Mouse (Mus musculus) intestine, embryonic 14.5 days (tissue): Measurements from ENCODE around the gene Amigo3. TPM values are rescaled to one million over a fixed set of nuclear protein-coding genes. Genes with fewer than 3 reads are reported as not detected.
A peak's percentile ranks its signal among the peaks of the same experiment; 100 is the strongest.

Experiments
- ATAC-seq: fragments of 200-750 bp; cut with Nextera tagmentation; replicated peaks from 2 replicates; pipeline ENCODE4 v1.8.0; 2017; ENCODE audit warnings: low read depth, moderate number of reproducible peaks, moderate TSS enrichment, moderate library complexity; ENCODE audit not compliant: low FRiP score, low TSS enrichment
- DNase-seq: peaks from one replicate; pipeline ENCODE4 v3.0.0-alpha.2; 2018; ENCODE audit warnings: low spot score
- H3K27ac ChIP-seq: fragments of 300-500 bp; sonication (generic); 2 replicates; pipeline ENCODE4 v1.5.1; 2014; ENCODE audit warnings: low read depth, mild to moderate bottlenecking, control low read depth
- H3K27me3 ChIP-seq: fragments of 300-500 bp; sonication (generic); replicated peaks from 2 replicates; pipeline ENCODE4 v1.6.1; 2014; ENCODE audit warnings: low read length, control low read depth; ENCODE audit not compliant: control insufficient read depth, insufficient read depth
- H3K36me3 ChIP-seq: fragments of 300-500 bp; sonication (generic); 2 replicates; pipeline ENCODE4 v1.6.1; 2014; ENCODE audit warnings: low read length, control low read depth; ENCODE audit not compliant: control insufficient read depth, insufficient read depth
- H3K4me1 ChIP-seq: fragments of 300-500 bp; sonication (generic); replicated peaks from 2 replicates; pipeline ENCODE4 v1.6.1; 2014; ENCODE audit warnings: low read length, control low read depth, mixed read lengths; ENCODE audit not compliant: control insufficient read depth, insufficient read depth
- H3K4me2 ChIP-seq: fragments of 300-500 bp; sonication (generic); 2 replicates; pipeline ENCODE4 v1.6.1; 2014; ENCODE audit warnings: low read length
- H3K4me3 ChIP-seq: fragments of 300-500 bp; sonication (generic); 2 replicates; pipeline ENCODE4 v1.5.1; 2014; ENCODE audit warnings: low read depth, low read length, control low read depth, mixed read lengths
- H3K9ac ChIP-seq: fragments of 300-500 bp; sonication (generic); 2 replicates; pipeline ENCODE4 v1.6.1; 2014; ENCODE audit warnings: mild to moderate bottlenecking, low read length
- H3K9me3 ChIP-seq: fragments of 300-500 bp; sonication (generic); 2 replicates; pipeline ENCODE4 v1.6.1; 2016; ENCODE audit warnings: low read length, control low read depth; ENCODE audit not compliant: control insufficient read depth
- WGBS: fragments of 180-500 bp; shearing (Covaris S2); extraction: QIAGEN DNeasy Blood & Tissue Kit; methylation state at CpG from one replicate; pipeline ENCODE4 v1.1.7; 2014; 5-methylcytosine and 5-hydroxymethylcytosine counted together
- polyA plus RNA-seq: library from polyadenylated mRNA; unstranded; fragments of >200 nt; fragmentation: Nextera tagmentation; extraction: Ambion mirVana; gene quantifications from 2 replicates; pipeline ENCODE4 v1.2.1, GENCODE M21; 2014

The Amigo3 gene
- polyA plus RNA-seq, 1 experiment from 2014 or later: 2.7 TPM

- Histone ChIP-seq H3K4me3 (no peak overlapping the region), H3K4me1 (0 out of 2 replicates have a peak, but pooled peaks cover 5% of the 10 kb centered on the region), H3K9me3 (no peaks in the 10 kb centered on the region), H3K9ac (no peak overlapping the region), H3K27ac (no peak overlapping the region), H3K36me3 (peaks cover 50% of the 10 kb centered on the region), H3K4me2 (no peak overlapping the region), H3K27me3 (no peaks in the 10 kb centered on the region)
- DNase-seq: no peak
- ATAC-seq: no peak
- WGBS: 84% methylated on average over 28 of the region's 28 CpGs
Observed at GRCm38 (mm10) chr9:108056361-108057261, 3.7 kb downstream of the Amigo3 start.

DNA sequence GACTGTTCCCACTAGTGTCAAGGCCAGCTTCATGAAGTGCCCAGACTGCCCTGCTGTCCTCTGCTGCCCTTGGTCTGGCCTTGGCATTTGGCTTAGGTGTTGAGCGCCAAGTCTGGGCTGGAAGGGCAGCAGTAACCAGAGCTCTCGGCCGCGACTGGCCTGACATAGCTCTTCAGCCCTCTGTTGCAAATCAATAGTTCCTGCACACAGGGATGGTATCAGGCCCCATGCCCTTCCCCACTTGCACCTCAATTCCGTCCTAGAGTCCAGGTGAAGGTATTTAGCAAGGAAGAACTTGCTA lies 4.3 kb downstream of the Amigo3 start:
- H3K4me1 ChIP-seq: 0 out of 2 replicates have a peak, but pooled peaks cover 5% of the 10 kb centered on the region
- DNase-seq: no peak
- H3K9me3 ChIP-seq: no peaks in the 10 kb centered on the region
- no peaks in the 10 kb centered on the region for H3K27me3 ChIP-seq
- H3K9ac ChIP-seq: no peak overlapping the region
- no peak overlapping the region for H3K4me3 ChIP-seq
- peaks cover 46% of the 10 kb centered on the region for H3K36me3 ChIP-seq
- no peak overlapping the region for H3K27ac ChIP-seq
- H3K4me2 ChIP-seq: no peak overlapping the region
- ATAC-seq: no peak
- 91% methylated on average over 5 of the region's 5 CpGs for WGBS

DNA sequence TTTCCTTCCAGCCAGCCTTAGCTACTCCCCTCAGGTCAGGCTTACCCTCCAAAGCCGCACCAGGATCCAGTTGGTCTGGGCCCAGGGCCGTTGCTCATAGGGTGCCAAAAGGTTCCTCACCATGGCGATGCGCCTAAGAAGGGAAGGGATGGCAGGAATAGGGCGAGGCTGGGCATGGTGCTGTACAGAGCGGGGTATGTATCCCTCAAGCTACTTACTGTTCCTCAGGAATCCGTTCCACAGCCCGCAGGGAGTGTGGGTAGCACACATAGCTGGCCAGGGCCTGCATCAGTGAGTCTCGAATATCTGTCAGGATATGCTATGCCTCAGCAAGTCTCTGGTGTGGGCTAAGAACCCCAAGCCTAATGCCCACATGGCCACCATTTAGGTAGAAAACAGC lies 5.3 kb downstream of the Amigo3 start:
- no peak overlapping the region for H3K4me3 ChIP-seq
- WGBS: 93% methylated on average over 9 of the region's 9 CpGs
- DNase-seq (no peak), ATAC-seq (no peak)
- no peak overlapping the region for H3K27ac ChIP-seq
- peaks cover 55% of the 10 kb centered on the region for H3K36me3 ChIP-seq
- H3K4me2 ChIP-seq: no peak overlapping the region
- no peaks in the 10 kb centered on the region for H3K9me3 ChIP-seq
- H3K9ac ChIP-seq: no peak overlapping the region
- H3K4me1 ChIP-seq: 0 out of 2 replicates have a peak, but pooled peaks cover 1% of the 10 kb centered on the region
- H3K27me3 ChIP-seq: no peaks in the 10 kb centered on the region

- Histone ChIP-seq H3K9me3 (no peaks in the 10 kb centered on the region), H3K4me3 (no peak overlapping the region), H3K9ac (no peak overlapping the region), H3K27ac (no peak overlapping the region), H3K4me2 (no peak overlapping the region), H3K27me3 (no peaks in the 10 kb centered on the region), H3K4me1 (no peaks in the 10 kb centered on the region), H3K36me3 (peaks cover 36% of the 10 kb centered on the region)
- no peak; the same call in 1 of the 2 replicates for ATAC-seq
- DNase-seq: no peak
- 87% methylated on average over 3 of the region's 3 CpGs for WGBS
Observed at GRCm38 (mm10) chr9:108062142-108062541, 9.2 kb downstream of the Amigo3 start.

- Histone ChIP-seq H3K36me3 (peaks cover 36% of the 10 kb centered on the region), H3K9ac (no peak overlapping the region), H3K9me3 (no peaks in the 10 kb centered on the region), H3K4me1 (no peaks in the 10 kb centered on the region), H3K27ac (no peak overlapping the region), H3K4me3 (no peak overlapping the region), H3K27me3 (no peaks in the 10 kb centered on the region), H3K4me2 (no peak overlapping the region)
- DNase-seq (no peak), ATAC-seq (no peak)
- WGBS: 85% methylated on average over 12 of the region's 12 CpGs
Observed at GRCm38 (mm10) chr9:108063361-108063760, 10.4 kb downstream of the Amigo3 start.

GRCm38 (mm10) chr9:108065491-108066011 lies 12.6 kb downstream of the Amigo3 start:
- Histone ChIP-seq H3K36me3 (peaks cover 29% of the 10 kb centered on the region), H3K9ac (no peak overlapping the region), H3K4me3 (no peak overlapping the region), H3K4me1 (no peaks in the 10 kb centered on the region), H3K4me2 (no peak overlapping the region), H3K9me3 (no peaks in the 10 kb centered on the region), H3K27ac (no peak overlapping the region), H3K27me3 (no peaks in the 10 kb centered on the region)
- WGBS: 49% methylated on average over 5 of the region's 5 CpGs
- peak; percentile 73 for DNase-seq
- no peak for ATAC-seq

DNA sequence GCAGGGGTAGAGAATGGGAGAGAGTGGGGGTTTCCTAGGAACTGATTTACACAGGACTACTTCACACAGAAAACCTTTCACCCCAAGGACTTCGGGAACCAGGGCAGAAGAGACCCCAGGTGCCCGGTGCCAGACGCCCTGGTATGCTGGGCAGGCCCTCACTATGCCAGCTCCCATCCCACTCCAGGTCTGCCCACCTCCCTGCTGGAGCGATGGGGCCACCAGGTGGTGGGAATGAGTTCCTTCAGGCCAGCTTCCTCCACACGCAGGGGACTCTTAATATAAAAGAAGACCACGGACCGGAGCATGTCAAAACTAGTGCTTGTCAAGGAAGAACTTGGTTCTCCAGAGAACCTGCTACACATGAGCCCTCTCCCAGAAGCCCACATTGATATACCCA lies 14.2 kb downstream of the Amigo3 start:
- no peak overlapping the region for H3K9ac ChIP-seq
- H3K4me3 ChIP-seq: no peak overlapping the region
- H3K27ac ChIP-seq: no peak overlapping the region
- H3K27me3 ChIP-seq: no peaks in the 10 kb centered on the region
- no peak overlapping the region for H3K4me2 ChIP-seq
- DNase-seq (no peak), ATAC-seq (no peak)
- WGBS: 83% methylated on average over 7 of the region's 7 CpGs
- H3K4me1 ChIP-seq: no peaks in the 10 kb centered on the region
- H3K36me3 ChIP-seq: peaks cover 38% of the 10 kb centered on the region
- no peaks in the 10 kb centered on the region for H3K9me3 ChIP-seq

DNA sequence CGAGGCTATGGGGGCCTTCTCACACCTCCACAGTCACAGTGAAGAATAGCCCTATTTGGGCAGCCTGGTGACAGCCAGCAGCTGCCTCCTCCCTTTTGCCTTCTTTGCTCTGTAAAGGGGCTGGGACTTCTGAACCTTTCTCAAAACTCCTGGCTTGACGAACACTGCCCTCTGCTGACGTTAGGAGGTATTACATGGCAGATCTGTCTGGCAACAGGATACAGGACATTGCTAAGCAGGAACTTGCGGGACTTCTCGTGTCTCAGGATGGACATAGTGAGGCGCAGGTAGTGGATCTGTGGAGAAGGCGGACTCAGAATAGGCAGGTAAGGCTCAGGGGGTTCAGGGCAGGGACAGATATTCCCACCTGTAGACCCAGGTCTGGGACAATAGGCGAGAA lies 14.9 kb downstream of the Amigo3 start:
- Histone ChIP-seq H3K27me3 (no peaks in the 10 kb centered on the region), H3K4me3 (no peak overlapping the region), H3K27ac (no peak overlapping the region), H3K9me3 (no peaks in the 10 kb centered on the region), H3K9ac (no peak overlapping the region), H3K4me1 (no peaks in the 10 kb centered on the region), H3K4me2 (no peak overlapping the region), H3K36me3 (peaks cover 32% of the 10 kb centered on the region)
- ATAC-seq: 0 out of 2 replicates have a peak, but pooled peaks have one; percentile 33
- DNase-seq: peak; percentile 96
- 20% methylated on average over 8 of the region's 8 CpGs for WGBS

DNA sequence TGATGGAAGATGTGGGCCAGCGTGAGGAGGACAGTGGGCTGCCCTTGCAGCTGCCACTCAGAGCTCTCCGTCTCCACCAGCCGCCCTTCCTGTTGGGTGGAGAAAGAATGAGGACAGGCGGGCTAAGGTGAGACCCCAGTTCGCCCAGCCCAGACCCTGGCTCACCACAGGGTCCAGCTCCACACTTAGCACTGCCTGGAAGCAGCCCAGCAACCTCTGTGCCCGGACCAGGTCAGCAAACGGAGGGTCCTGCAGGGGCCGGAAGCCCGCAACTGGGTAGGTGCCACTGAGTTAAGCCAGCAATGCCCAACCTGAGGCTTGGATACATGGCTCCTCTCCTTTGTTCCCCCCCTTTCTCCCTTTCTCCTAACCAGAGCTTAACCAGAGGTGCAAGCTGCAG lies 16.0 kb downstream of the Amigo3 start:
- WGBS: 86% methylated on average over 9 of the region's 9 CpGs

More for the DNA sequence above, 16.0 kb downstream of the Amigo3 start:
- ATAC-seq (no peak), DNase-seq (no peak)
- H3K4me1 ChIP-seq: no peaks in the 10 kb centered on the region
- H3K4me2 ChIP-seq: no peak overlapping the region
- H3K27ac ChIP-seq: no peak overlapping the region
- no peaks in the 10 kb centered on the region for H3K9me3 ChIP-seq
- H3K27me3 ChIP-seq: no peaks in the 10 kb centered on the region
- no peak overlapping the region for H3K4me3 ChIP-seq
- no peak overlapping the region for H3K9ac ChIP-seq
- H3K36me3 ChIP-seq: peaks cover 21% of the 10 kb centered on the region
